Mouse (Mus musculus) layer of hippocampus, adult 11-12 months (tissue): ENCODE measurements around the gene Wdr11.

ENCODE experiments used
- DNase-seq: peaks from one replicate; pipeline ENCODE4 v3.0.0; 2022; ENCODE audit warnings: low spot score

The Wdr11 gene

DNA sequence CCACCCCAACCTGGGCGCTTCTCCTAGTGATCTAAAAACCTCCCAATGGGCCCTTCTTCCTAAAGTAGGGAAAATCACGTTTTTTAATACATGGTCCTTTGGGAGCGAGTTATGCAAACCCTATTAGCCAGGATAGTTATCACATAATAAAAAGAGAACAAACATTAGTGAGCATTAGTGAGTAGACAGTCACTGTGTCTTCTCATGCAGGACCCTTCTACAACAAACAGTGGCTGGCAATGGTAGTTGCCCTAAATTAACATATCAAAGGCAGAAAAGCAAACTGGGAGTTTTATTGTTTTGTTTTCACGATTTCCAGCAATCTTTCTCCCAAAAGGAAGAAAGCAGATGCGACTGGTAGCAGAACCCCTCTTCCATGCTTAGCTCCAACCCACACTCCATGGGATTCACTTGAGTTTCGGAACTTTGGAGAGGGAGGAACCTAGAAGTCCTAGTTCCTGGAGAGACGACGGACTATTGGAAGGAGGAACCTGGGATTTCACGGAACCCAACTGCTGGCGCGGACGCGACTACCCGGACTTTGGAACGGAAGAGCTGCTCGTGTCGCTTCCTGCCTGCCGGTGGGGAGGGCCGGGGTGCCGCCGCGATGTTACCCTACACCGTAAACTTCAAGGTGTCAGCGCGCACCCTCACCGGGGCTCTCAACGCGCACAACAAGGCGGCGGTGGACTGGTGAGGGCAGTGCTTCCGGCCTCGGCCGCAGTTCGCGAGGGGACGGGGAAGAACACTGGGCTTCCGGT, at the start of gene Wdr11:
TSS of gene Wdr11 (plus strand) at position 493 of the 761 bp plus-strand sequence.
- DNase-seq = peak; percentile 81

DNA sequence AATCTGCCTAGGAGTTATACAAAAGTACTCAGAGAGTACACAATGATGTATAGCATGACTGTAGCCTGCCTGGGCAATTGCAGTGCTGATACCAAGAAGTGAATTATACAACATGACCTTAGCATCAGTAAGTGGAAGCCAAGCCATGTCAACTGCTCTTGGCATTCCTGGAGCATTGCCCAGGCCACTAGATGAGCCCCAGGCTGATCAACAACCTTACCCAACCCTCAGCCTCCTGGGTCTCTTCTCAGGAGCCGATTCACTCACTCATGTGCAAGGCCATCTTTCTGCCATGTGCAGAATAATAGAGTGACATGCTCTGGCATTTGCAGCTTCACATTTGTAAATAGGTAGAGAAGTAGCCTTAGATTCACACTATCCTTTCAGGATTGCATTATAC, 24.1 kb upstream of the Wdr11 start:
- no peak for DNase-seq

DNA sequence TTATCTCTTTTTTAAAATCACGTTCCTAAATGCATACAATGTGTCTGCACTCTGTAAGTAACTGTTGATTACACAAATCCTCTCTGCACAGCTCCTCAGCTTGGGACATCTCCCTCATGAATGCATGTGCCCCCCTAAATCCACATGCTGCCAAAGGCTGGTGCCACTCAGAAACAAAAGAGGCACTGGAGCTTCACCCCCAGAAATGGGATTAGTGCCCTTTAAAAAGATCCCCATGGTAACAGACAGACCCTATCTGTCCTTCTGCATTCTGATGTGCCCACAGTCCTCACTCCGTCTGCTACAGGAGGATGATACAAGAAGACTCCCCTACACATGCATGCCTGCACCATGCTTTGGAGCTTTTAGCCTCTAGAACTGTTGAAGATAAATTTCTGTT, 23.3 kb upstream of the Wdr11 start:
- no peak for DNase-seq

DNA sequence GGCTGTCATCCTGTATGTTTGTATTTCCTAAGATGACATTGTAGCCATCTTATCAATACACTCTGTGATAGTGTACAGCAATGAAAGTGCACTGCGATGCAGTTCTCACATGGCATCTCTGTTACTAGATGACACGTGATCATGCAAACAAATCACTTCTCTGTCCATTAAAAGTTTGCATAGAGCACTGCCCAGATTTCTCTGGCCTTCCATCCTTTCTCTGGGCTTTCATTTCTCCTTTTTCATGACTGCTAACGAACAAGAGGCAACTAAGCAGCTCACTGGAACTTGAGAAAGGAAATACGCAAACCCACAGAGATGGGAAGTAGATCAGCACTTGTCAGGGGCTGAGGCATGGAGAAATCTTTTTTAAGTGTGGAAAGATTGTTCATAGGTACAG, 17.2 kb upstream of the Wdr11 start:
- DNase-seq = no peak

DNA sequence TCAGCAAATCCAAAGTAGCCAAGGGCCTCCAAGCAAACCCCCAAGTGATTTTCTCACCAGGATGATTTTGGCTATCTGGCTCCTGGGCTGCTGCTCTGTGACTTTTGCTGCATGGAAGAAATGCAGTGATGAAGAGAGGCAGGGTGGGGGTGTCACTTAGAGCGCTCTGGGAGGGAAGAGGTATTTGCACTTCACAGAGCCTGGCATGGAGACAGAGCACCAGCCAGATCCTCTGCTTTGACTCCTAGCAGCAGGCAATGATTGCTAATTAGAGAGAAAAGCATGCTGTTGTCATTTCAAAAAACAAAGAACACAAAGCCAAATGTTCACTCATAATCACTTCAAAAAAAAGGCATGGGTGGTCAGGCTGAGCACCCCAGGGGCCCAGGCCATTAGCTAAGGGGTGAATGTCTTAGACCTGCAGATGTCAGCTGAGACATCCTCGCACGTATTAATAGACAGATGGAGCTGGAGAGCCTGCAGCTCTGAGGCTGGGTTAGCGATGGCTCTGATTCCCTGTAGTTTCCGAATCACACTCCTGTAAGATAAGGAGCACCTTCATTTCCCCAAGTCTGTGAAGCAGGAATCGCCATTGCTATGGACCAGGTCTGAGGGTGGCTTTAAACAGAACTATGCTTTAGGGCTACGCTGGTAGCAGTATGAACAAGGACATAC, 16.4 kb upstream of the Wdr11 start:
- no peak for DNase-seq

DNA sequence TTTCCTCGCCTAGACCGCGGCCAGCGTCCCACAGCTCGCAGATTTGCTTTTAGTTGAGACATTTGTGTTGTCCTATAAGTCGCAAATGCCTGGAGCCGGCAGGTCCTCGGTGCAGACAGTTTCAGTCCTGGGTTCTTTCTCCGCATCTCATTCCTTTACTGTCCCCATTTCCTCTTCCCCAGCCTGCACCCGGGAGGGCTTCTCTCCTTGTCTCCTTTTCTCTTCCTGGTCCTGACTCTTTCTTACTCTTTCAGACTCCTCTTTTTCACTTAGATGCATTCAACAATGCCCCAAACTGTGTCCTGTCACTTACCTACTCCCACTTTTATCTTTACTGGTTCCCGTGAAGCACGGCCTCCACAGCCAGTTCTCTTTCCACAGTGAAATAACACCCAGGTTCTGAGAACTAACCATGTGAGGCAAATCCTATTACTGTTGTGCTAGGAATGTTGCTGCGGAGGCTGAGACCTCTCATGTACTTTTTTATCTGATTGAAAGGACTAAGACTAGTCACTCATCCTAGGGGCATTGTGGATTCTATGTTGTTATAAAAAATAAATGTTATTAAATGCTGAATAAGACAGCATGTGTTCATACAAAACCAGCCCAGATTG, 576 bp downstream of the Wdr11 start:
- peak; percentile 12 for DNase-seq

DNA sequence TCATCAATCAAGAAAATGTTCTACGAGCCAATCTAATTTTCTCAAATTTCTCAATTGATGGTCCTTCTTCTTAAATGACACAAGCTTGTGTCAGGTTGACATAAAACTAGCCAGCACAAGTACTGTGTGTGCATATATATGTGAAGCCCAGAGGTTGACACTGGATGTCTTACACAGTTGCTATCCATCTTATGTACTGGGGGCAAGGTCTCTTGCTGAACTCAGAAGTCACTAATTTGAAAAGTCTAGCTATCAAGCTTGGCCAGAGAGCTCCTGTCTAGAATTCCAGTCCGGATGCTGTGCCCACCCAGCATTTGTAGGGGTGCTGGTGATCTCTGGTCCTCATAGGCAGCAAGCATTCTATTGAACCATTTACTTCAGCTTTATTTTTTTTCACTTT, 5.5 kb downstream of the Wdr11 start:
- DNase-seq = no peak

DNA sequence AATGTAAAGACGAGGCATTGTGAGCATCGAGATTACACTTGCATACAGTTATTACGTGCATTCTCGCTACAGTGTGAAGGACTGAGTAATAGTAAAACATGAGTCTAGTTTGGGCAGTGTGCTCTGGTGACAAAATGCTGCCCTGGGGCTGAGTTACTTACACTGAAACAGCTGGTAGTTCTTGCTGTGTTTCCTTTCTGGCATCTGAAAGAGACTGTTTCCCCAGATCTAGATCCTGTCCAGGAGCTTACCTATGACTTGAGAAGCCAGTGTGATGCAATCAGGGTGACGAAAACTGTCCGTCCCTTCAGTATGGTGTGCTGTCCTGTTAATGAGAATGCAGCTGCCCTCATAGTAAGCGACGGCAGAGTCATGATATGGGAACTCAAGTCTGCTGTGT, 14.6 kb downstream of the Wdr11 start:
- DNase-seq = no peak

DNA sequence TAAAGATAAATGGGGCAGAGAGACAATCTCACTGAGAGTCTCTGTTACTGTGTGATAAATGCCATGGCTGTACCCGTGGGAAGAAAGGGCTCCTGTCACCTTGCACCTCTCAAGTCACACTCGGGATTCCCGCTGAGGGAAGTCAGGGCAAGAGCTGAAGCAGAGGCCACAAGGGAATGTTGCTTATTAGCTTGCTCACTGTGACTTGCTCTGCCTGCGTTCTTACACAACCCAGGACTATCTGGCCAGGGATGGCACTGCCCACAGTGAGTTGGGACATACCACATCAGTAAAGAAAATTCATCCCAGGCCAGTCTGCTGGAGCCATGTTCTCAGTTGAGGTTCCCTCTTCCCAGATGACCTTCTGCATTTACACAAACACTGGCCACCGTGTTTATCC, 29.5 kb downstream of the Wdr11 start:
- no peak for DNase-seq

DNA sequence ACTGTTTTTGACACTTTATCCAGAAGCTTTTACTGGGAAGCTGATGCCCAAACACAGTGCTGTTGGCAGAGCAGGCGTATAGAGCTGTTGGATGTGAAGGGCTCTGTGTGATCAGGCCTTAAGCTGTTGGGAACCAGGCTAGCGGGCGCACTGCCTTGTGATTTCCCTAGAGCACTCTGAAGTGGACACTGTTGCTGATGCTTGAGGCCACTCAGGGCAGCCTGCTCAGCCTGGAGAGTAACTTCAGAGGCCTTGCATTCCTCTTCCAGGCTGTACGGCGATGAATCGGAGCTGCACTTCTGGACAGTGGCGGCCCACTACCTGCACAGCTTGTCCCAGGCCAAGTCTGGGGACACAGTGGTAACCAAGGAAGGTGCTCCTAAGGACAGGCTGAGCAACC, 38.7 kb downstream of the Wdr11 start:
- no peak for DNase-seq

DNA sequence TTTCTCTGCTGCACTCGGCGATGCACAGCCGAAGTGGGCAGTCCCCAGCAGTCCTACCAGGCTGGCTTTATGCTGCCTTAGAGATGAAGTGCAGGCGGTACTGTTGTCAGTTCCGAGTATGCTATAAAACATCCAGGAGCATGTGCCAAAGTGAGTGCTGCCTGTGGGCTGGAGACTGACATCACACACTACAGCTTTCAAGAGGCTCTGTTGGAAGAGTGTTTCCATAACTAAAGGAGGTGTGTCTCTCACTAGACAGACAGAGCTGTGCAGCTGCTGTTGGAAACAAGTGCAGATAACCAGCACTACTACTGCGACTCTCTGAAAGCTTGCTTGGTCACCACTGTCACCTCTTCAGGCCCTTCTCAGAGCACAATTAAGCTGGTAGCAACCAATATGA, 39.8 kb downstream of the Wdr11 start:
- no peak for DNase-seq

DNA sequence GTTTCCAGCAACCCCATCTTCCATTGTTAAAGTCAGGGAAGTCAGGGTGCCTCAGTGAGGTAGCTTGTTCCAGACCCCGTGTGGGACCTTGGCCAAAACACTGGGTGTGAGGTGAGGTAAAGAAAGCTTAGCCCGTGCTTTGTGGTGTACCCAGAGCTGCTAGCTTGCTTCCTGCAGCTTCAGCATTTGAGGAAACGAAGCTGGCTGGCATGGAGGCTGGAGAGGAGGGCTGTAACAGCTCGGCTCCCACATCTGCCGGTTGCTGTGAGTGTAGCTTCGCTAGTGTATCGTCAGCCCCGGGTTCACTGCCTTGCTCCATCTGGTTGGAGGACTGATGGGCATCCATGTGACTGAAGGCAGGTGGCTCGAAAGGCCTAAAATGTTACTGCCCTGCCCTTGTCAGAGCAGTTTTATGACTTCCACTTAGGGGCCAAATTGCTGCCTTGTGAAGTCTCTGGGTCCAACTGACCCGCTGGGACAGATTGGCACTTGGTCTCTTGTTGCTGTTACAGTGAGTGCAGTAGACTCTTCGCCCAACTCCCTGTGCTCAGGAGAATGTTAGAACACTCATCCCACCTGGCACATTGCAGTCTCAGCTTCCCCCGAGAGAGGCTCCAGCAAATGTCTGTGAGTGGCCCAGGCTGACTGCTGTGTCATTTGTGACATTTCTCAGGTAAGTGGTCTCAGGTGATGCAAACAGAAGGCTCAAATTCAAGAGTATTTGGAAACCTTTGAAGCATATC, 44.4 kb downstream of the Wdr11 start:
- no peak for DNase-seq

DNA sequence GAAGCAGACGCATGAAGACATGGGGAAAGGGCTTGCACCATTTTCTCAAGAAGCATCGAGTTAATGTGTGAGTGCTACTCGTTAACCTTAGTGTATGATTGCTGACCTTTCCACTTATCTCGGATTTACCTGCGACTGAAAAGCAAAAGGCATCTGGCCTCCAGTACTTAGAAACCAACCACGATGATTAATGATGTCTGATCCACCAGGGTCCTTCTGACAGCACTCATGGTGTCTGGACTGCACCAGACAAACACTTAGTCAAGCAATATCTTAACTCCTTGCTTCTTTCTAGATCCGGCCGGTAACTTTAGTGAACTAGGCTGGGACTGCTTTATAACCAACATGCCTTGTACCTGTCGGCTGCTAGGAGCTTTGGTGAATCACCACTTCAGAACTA, 45.3 kb downstream of the Wdr11 start:
- no peak for DNase-seq

DNA sequence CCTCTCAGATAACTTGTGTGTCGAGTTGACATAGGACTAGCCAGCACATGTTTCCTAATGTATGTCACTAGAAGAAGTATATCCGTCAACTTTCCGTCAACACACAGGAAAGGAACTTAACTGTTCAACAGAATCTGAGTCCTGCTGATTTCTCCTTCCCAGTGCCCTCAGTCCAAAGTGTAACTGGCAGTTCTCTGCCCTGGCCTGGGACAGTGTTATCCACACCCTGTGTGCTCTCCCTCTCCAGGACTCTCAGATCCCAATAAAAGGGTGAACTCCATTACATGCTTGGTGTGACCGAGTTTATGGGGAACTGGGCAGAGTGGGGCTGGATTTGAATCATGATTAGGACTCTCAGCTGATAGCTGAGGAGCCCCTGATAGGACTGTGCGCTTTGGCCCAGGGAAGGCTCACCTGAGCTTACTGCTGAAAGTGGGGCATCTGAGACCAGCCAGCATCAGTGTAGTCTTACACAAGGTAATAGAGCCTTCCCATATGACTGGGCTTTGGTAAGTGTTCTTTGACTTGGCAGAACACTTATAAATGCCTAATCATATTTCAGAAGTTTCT, 46.3 kb downstream of the Wdr11 start:
- DNase-seq = no peak

DNA sequence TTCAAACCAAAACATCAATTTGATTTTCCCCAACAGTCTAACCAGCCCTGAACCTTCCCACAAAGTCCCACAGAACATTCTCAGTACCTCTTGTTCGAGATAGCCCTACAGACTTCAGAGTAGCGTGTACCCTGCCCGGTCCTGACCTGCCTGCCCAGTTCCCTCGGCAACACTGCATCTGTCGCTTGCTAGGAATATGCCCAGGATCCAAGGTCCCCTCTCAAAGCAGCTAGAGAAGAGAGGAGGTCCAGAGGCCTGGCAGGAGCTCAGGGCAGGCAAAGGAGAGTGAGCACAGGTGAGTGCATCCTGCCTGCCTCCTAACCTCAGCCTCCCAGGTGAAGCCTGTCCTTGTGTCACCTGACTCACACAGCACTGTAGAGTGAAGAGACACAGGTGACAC, 47.3 kb downstream of the Wdr11 start:
- no peak for DNase-seq

DNA sequence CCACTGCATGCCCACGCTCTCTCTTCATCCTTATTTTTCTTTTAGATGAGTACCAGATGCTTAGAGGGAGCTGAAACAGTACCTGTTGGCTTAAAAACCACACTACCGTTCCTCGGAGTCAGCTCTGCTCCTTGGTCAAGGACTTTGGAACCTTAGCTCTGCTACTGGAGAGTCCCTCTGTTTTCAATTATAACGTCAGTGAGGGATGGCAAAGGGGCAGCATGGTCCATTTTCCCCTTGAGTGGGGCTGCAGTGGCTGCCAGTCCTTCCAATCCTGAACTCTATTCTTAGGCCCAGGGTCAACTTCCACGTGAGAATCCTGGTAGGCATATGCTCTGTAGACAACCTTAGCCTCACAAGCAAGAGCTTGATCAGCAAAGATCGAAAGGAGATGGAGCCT, 48.2 kb downstream of the Wdr11 start:
- DNase-seq = no peak

DNA sequence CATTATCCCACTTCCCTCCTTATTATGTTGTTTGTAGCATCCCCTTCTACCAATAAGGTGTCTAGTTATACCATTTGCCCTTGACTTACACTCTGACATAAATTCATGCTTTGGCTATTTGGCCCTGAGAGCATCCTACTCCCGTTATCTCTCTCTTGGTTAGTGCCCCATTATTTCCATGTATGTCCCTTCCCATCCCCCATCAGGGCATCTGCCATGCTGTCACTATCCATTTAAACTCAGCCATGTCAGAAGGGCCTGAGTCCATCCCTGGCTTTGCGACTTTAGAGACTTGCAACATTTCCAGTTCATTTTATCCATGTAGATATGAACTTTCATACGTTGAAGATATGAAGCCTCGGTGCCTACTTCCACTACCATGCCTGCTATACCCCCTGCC, 51.6 kb downstream of the Wdr11 start:
- no peak for DNase-seq

DNA sequence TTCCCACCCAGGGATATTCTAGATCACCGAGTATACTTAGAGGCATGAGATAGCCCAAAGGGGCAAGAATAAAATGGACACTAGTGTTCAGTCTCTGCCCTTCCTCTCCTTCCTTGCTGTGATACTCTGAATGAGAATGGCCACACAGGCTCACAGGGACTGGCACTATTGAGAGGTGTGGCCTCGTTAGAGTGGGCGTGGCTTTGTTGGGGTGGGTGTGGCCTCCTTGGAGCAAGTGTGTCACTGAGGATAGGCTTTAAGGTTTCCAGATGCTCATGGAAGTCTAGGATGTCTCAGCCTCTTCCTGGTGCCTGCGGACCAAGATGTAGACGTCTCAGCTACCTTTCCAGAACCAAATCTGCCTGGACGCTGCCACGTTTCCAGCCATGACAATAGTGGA, 56.1 kb downstream of the Wdr11 start:
- no peak for DNase-seq

DNA sequence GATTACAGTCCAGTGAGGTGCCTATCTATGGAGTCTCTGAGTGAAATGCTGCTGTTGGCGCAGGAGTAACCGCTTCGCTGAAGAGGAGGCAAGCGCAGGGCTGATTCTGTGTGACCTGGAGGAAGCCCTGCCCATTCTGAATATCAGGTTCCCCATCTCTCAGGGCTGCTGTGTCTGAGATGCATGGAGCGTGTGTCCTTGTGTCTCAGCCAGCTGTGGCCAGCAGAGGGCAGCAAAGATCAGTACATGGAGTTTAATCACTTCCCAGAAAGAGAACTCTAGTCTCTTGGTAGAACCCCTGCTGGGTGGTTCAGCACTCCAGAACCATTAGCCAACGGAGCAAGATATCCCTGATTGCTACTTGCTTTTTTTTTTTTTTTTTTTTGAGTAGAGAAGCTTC, 57.3 kb downstream of the Wdr11 start:
- DNase-seq = peak; percentile 90

DNA sequence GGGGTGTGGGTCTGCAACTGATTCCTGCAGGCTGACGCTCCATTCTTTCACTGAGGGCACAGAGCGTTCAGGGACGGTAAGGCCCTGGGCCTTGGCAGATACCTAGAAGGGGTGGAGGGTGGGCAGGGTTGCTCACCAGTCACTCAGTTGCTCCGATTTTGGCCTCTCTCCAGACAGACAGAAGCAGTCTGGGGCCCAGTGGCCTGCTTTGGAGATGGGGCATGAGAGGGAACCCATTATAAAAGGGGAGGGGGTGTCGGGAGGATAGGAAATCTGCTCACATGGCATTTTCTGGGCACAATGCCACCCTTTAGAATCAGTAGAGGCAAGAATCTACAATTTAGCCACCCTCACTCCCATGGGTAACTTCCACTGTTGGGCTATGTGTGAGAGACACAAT, 59.1 kb downstream of the Wdr11 start:
- DNase-seq = no peak

DNA sequence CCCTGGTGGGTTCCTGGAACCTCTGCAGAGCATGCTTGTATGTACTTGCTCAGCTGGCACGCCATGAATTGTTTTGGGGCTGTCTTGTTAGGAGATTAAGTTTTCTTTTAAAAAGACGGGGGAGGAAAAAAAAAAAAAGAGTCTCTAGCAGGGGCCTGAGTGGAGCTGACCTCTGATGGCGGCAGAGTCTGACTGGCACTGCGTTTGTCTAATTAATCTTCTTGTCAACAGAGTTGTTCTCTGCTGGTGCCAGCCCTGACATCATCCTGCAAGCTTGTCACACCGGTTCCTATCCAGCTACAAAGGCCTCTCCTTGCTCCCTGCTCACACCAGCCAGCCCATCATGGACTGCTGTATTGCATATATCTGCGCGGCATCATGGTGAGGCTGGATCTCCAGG, 60.1 kb downstream of the Wdr11 start:
- no peak for DNase-seq

DNA sequence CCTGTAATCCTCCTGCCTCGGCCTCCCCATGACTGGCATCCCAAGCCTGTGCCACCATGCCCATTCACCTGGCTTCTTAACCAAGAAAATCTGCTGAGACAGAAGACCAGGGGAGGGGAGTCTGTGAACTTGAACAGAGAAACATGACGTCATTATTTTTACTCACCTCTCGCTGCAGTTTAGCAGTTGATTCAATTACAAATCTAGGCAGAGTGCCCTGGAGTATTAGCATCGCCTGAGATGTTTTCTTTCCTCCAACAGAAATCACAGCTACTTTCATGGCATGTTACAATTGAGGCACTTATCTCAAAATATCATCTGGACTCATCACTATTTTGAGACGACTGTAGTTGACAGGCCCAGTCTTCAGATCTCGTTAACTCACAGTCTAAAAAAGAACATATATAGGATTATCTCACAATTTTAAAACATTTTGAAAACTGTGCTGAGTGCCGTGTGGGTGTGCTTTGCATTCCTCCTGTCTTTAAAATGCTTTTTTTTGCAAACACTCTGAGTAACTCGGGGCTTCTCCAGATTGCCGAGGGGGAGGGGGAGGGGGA, 61.3 kb downstream of the Wdr11 start:
- DNase-seq = no peak
